Comparison of ENCODE assay signal across 30 mouse cellular contexts in the genomic region with DNA sequence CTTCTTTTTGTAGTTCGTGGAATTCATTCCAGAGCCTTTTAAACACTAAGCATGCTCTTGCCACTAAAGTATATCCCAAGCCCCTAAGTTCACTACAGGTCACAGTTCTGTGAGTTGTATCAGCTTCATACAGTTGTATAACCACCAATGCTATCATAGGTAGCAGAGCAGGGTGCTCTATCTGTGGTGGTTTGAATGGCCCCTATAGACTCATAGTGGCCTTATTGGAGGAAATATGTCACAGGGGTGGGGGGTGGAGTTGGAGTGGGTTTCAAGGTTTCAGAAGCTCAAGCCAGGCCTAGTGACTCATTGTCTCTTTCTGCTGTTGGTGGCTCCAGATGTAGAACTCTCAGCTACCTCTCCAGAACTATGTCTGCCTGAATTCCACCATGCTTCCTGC. TPM values are rescaled to one million over a fixed set of nuclear protein-coding genes. Genes with fewer than 3 reads are reported as not detected.
A peak's percentile ranks its signal among the peaks of the same experiment; 100 is the strongest.
DNase-seq lines count a peak whose midpoint lies in the region; ATAC-seq and TF ChIP-seq lines count a peak whose summit lies in the region.
"Had no signal": no experiment of that assay in that cellular context is flagged by ENCODE, and none has a peak within 500 bp of the region (broad histone marks: within the 10 kb centered on the region; RNA-seq: fewer than 3 reads in every experiment).

No protein-coding gene starts in this region.

- no peak overlapping the region for H3K4me3 ChIP-seq in liver, embryonic 14.5 days (ENCODE audit: insufficient read depth in 1 of 2, low read depth in 2 of 2, low read length in 2 of 2)
- H3K4me3 ChIP-seq in liver, embryonic 11.5 days (ENCODE audit: low read depth, low read length): no peak overlapping the region
- H3K4me3 ChIP-seq: embryonic facial prominence, embryonic 10.5 days; embryonic facial prominence, embryonic 13.5 days; erythroblast, embryonic 14.5 days; forebrain, embryonic 13.5 days; gastrocnemius, adult 2 months; heart, embryonic 12.5 days; heart, embryonic 15.5 days; hindbrain, embryonic 12.5 days; hindbrain, embryonic 15.5 days had no signal

- no peak for TF ChIP-seq CTCF in liver, embryonic 14.5 days (IDR thresholded peaks at IDR 0.05; ENCODE audit: low read depth)

- no peaks in the 10 kb centered on the region for H3K27me3 ChIP-seq in liver, embryonic 14.5 days (ENCODE audit: control insufficient read depth, insufficient read depth, low read length)
- H3K27me3 ChIP-seq in liver, embryonic 11.5 days (replicated peaks; ENCODE audit: control insufficient read depth, insufficient read depth, low read length): no peaks in the 10 kb centered on the region
- H3K27me3 ChIP-seq: CH12.LX; embryonic facial prominence, embryonic 13.5 days; forebrain, embryonic 13.5 days; heart, embryonic 12.5 days; heart, embryonic 15.5 days; hindbrain, embryonic 12.5 days; hindbrain, embryonic 15.5 days had no signal

- WGBS in liver, embryonic 14.5 days (ENCODE audit: insufficient replicate concordance): 53% methylated on average over 1 of the region's 1 CpGs
- 85% methylated on average over 1 of the region's 1 CpGs for WGBS in liver, embryonic 11.5 days

- H3K9me3 ChIP-seq in liver, embryonic 14.5 days (ENCODE audit: control insufficient read depth, low read length): no peaks in the 10 kb centered on the region
- H3K9me3 ChIP-seq in liver, embryonic 11.5 days (ENCODE audit: control insufficient read depth, low read length): no peaks in the 10 kb centered on the region
- H3K9me3 ChIP-seq: embryonic facial prominence, embryonic 10.5 days; embryonic facial prominence, embryonic 13.5 days; forebrain, embryonic 13.5 days; heart, embryonic 12.5 days; heart, embryonic 15.5 days; hindbrain, embryonic 12.5 days; hindbrain, embryonic 15.5 days had no signal

- H3K9ac ChIP-seq in liver, embryonic 14.5 days (replicated peaks): no peak overlapping the region
- H3K9ac ChIP-seq in liver, embryonic 11.5 days (ENCODE audit: low read depth, low read length): no peak overlapping the region
- H3K9ac ChIP-seq: embryonic facial prominence, embryonic 13.5 days; forebrain, embryonic 13.5 days; heart, embryonic 12.5 days; heart, embryonic 15.5 days; hindbrain, embryonic 12.5 days; hindbrain, embryonic 15.5 days had no signal

- H3K4me2 ChIP-seq in liver, embryonic 14.5 days (ENCODE audit: low read depth): no peak overlapping the region
- H3K4me2 ChIP-seq in liver, embryonic 11.5 days: no peak overlapping the region
- H3K4me2 ChIP-seq: embryonic facial prominence, embryonic 13.5 days; forebrain, embryonic 13.5 days; heart, embryonic 12.5 days; heart, embryonic 15.5 days; hindbrain, embryonic 12.5 days; hindbrain, embryonic 15.5 days had no signal

- peak; percentile 40 for DNase-seq in adrenal gland, adult 2 months
- no peak for DNase-seq in adrenal gland, adult 8-10 months
- no peak for DNase-seq in liver, embryonic 14.5 days (ENCODE audit: low read depth in 3 of 3, low spot score in 3 of 3)
- DNase-seq in liver, embryonic 11.5 days (ENCODE audit: low spot score): no peak
- DNase-seq in heart, adult 18-20 months: no peak
- DNase-seq: adrenal gland, postnatal 10 days; B cell, adult 2 months; cerebellum, adult 11-12 months; cerebellum, adult 8-10 months; cerebellum, postnatal 10 days; cerebellum, postnatal 36 days; embryo, embryonic 11 days; gastrocnemius, adult 2 months; gastrocnemius, postnatal 14 days; heart, adult 11 months; heart, postnatal 14 days; heart, postnatal 4 days had no signal

- TF ChIP-seq EP300 in liver, embryonic 14.5 days (IDR thresholded peaks at IDR 0.05; ENCODE audit: low read depth): peak; percentile 21; the same call in 1 of the 2 replicates

- no peak for ATAC-seq in liver, embryonic 14.5 days (ENCODE audit: insufficient read depth)
- ATAC-seq in liver, embryonic 11.5 days (replicated peaks; ENCODE audit: low FRiP score): no peak
- peak; percentile 44 for ATAC-seq in megakaryocyte progenitor cell, adult 5-6 weeks (replicated peaks; ENCODE audit: poor library complexity)
- ATAC-seq: forebrain, embryonic 13.5 days; forebrain, embryonic 16.5 days; intestine, postnatal 0 days had no signal

- no peak overlapping the region for H3K27ac ChIP-seq in liver, embryonic 14.5 days
- H3K27ac ChIP-seq in liver, embryonic 11.5 days (ENCODE audit: low read depth, low read length): no peak overlapping the region
- H3K27ac ChIP-seq: embryonic facial prominence, embryonic 10.5 days; embryonic facial prominence, embryonic 13.5 days; forebrain, embryonic 13.5 days; gastrocnemius, adult 2 months; heart, embryonic 15.5 days; hindbrain, embryonic 12.5 days; hindbrain, embryonic 15.5 days had no signal

- no peaks in the 10 kb centered on the region for H3K36me3 ChIP-seq in liver, embryonic 14.5 days (replicated peaks; ENCODE audit: control insufficient read depth, insufficient read depth, low read depth)
- H3K36me3 ChIP-seq in liver, embryonic 11.5 days (ENCODE audit: control insufficient read depth, insufficient read depth, low read length): no peaks in the 10 kb centered on the region
- H3K36me3 ChIP-seq: embryonic facial prominence, embryonic 10.5 days; embryonic facial prominence, embryonic 13.5 days; G1E; heart, embryonic 12.5 days; heart, embryonic 15.5 days; hindbrain, embryonic 12.5 days; hindbrain, embryonic 15.5 days had no signal

- peaks cover 11 to 12% of the 10 kb centered on the region in 2 experiments for H3K4me1 ChIP-seq in liver, embryonic 14.5 days (replicated peaks; ENCODE audit: control insufficient read depth in 2 of 2, insufficient read depth in 2 of 2, low read length in 1 of 2)
- peaks cover 8% of the 10 kb centered on the region for H3K4me1 ChIP-seq in liver, embryonic 11.5 days (replicated peaks; ENCODE audit: control insufficient read depth, insufficient read depth, low read length)

RNA-seq across cellular contexts. Expression of a gene that starts 4.3 kb away (rescaled TPM):
- 1 to 10 TPM; 5.6 to 7.3 TPM for total RNA-seq in adrenal gland, adult 2 months (2021)
- polyA plus RNA-seq in adrenal gland, adult 2 months (2012; rRNA removed): 2.3 and 3.2 TPM in 2 replicates
- total RNA-seq in adrenal gland, adult 8-10 months (2022): 1 to 10 TPM; 4.9 to 9.5 (median 6.3) TPM
- 8.5 and 10.6 TPM in 2 replicates for polyA plus RNA-seq in liver, embryonic 14.5 days (2012; rRNA removed)
- polyA plus RNA-seq in liver, embryonic 14.5 days (2014; fragmentation: Nextera tagmentation; extraction: Ambion mirVana): 14.3 and 14.9 TPM in 2 replicates
- 11.7 and 16.2 TPM in 2 replicates for polyA plus RNA-seq in liver, embryonic 11.5 days (2014; fragmentation: Nextera tagmentation; extraction: Ambion mirVana)
- 6.4 and 7.9 TPM in 2 replicates for total RNA-seq in megakaryocyte progenitor cell, adult 5-6 weeks (2015)
- total RNA-seq in megakaryocyte progenitor cell, adult 5-6 weeks (2017): 4.0 and 5.7 TPM in 2 replicates
- total RNA-seq in heart, adult 18-20 months (2021): 1 to 10 TPM in 1 of 2 experiments, under 1 TPM in 1; 0.20 to 1.1 TPM
- total RNA-seq: gastrocnemius, adult 2 months had no signal

RNA-seq across cellular contexts. Expression of a gene that starts 10.5 kb away (rescaled TPM):
- total RNA-seq in adrenal gland, adult 2 months (2021): 10 to 100 TPM; 40.0 to 41.8 TPM
- 27.5 and 29.7 TPM in 2 replicates for polyA plus RNA-seq in adrenal gland, adult 2 months (2012; rRNA removed)
- 10 to 100 TPM; 44.9 to 56.7 (median 50.0) TPM for total RNA-seq in adrenal gland, adult 8-10 months (2022)
- 15.8 and 19.0 TPM in 2 replicates for polyA plus RNA-seq in liver, embryonic 14.5 days (2012; rRNA removed)
- polyA plus RNA-seq in liver, embryonic 14.5 days (2014; fragmentation: Nextera tagmentation; extraction: Ambion mirVana): 29.2 and 30.1 TPM in 2 replicates
- polyA plus RNA-seq in liver, embryonic 11.5 days (2014; fragmentation: Nextera tagmentation; extraction: Ambion mirVana): 61.4 and 62.5 TPM in 2 replicates
- total RNA-seq in megakaryocyte progenitor cell, adult 5-6 weeks (2015): 36.9 and 37.6 TPM in 2 replicates
- total RNA-seq in megakaryocyte progenitor cell, adult 5-6 weeks (2017): 29.7 and 34.0 TPM in 2 replicates
- 10 to 100 TPM; 31.4 to 34.1 TPM for total RNA-seq in heart, adult 18-20 months (2021)

RNA-seq across cellular contexts. Expression of a gene that starts 44.8 kb away (rescaled TPM):
- 100 to 1,000 TPM; 161 to 176 TPM for total RNA-seq in adrenal gland, adult 2 months (2021)
- polyA plus RNA-seq in adrenal gland, adult 2 months (2012; rRNA removed): 130 and 132 TPM in 2 replicates
- 100 to 1,000 TPM; 155 to 174 (median 159) TPM for total RNA-seq in adrenal gland, adult 8-10 months (2022)
- 10.3 and 12.9 TPM in 2 replicates for polyA plus RNA-seq in liver, embryonic 14.5 days (2012; rRNA removed)
- 12.8 and 13.6 TPM in 2 replicates for polyA plus RNA-seq in liver, embryonic 14.5 days (2014; fragmentation: Nextera tagmentation; extraction: Ambion mirVana)
- polyA plus RNA-seq in liver, embryonic 11.5 days (2014; fragmentation: Nextera tagmentation; extraction: Ambion mirVana): 26.9 and 30.1 TPM in 2 replicates
- total RNA-seq in megakaryocyte progenitor cell, adult 5-6 weeks (2015): 196 and 217 TPM in 2 replicates
- 196 and 233 TPM in 2 replicates for total RNA-seq in megakaryocyte progenitor cell, adult 5-6 weeks (2017)
- 100 to 1,000 TPM; 311 to 318 TPM for total RNA-seq in heart, adult 18-20 months (2021)
